Mouse (Mus musculus): Measurements from ENCODE around the gene Lamtor1. TPM values are rescaled to one million over a fixed set of nuclear protein-coding genes. Genes with fewer than 3 reads are reported as not detected.

Gene Lamtor1
- polyA plus RNA-seq, 2 experiments, result 154 to 176 TPM

DNA sequence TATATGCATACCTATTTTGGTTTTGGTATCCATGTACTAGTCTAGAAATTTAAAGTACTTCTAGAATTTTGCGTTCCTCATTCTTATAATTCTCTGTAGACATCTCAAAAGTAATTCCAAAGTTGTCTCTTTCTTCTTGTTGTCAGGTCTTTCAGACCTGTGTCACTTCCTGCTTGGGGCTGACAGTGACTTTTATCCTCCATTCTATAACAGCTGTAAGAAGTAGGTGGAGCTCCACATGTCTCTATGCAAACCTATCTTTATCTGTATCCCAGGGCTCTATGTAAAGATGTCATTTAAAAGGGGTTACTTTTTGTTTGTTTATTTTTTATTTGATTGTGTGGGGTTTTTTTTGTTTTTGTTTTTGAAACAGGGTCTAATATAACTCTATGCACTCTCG lies 57.9 kb downstream of the Lamtor1 start:
- H3K36me3 ChIP-seq (ENCODE audit: control insufficient read depth, insufficient read depth, low read length), result no peaks in the 10 kb centered on the region
- H3K4me2 ChIP-seq (replicated peaks; ENCODE audit: low read depth, low read length, severe bottlenecking), result no peak overlapping the region
- ATAC-seq (ENCODE audit: low FRiP score, low read depth), result no peak
- no peak overlapping the region for H3K4me3 ChIP-seq (replicated peaks; ENCODE audit: low read length)
- DNase-seq (ENCODE audit: low spot score), result no peak
- peaks cover 13% of the 10 kb centered on the region for H3K4me1 ChIP-seq (ENCODE audit: control insufficient read depth, insufficient read depth, low read length)
- no peaks in the 10 kb centered on the region for H3K27me3 ChIP-seq (ENCODE audit: control insufficient read depth, insufficient read depth, low read length)
- H3K9ac ChIP-seq (ENCODE audit: low read depth, low read length, severe bottlenecking), result no peak overlapping the region
- 93% methylated on average over 2 of the region's 2 CpGs for WGBS
- TF ChIP-seq POLR2A (IDR thresholded peaks at IDR 0.05; ENCODE audit: borderline replicate concordance, extremely low read depth, insufficient read depth, insufficient read length), result no peak
- no peak overlapping the region for H3K27ac ChIP-seq (replicated peaks; ENCODE audit: low read depth, low read length)
- H3K9me3 ChIP-seq (ENCODE audit: control insufficient read depth, low read length), result no peaks in the 10 kb centered on the region

DNA sequence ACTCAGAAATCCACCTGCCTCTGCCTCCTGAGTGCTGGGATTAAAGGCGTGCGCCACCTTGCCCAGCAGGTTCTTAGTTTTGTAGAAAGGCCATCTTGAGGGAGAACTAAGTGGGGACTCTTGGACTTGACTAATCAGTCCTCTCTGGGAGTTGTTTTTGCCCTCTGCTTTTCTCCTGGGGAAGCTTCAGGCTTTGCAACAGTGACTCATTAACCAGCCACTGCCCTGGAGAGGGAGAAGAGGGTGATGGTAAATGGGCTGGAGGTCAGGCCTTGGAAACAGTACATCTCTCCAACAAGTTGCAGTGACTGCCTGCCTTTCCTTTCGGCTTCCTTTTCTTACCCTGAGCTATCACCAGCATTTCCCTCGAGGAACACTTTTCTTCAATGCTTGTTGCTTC lies 58.8 kb downstream of the Lamtor1 start:
- 86% methylated on average over 4 of the region's 4 CpGs for WGBS
- Histone ChIP-seq H3K27ac (replicated peaks; ENCODE audit: low read depth, low read length) (no peak overlapping the region), H3K4me3 (replicated peaks; ENCODE audit: low read length) (no peak overlapping the region), H3K27me3 (ENCODE audit: control insufficient read depth, insufficient read depth, low read length) (no peaks in the 10 kb centered on the region), H3K4me2 (replicated peaks; ENCODE audit: low read depth, low read length, severe bottlenecking) (no peak overlapping the region), H3K9me3 (ENCODE audit: control insufficient read depth, low read length) (no peaks in the 10 kb centered on the region), H3K36me3 (ENCODE audit: control insufficient read depth, insufficient read depth, low read length) (no peaks in the 10 kb centered on the region), H3K4me1 (ENCODE audit: control insufficient read depth, insufficient read depth, low read length) (peaks cover 20% of the 10 kb centered on the region), H3K9ac (ENCODE audit: low read depth, low read length, severe bottlenecking) (no peak overlapping the region)
- DNase-seq (ENCODE audit: low spot score) (no peak), ATAC-seq (ENCODE audit: low FRiP score, low read depth) (no peak)
- no peak for TF ChIP-seq POLR2A (IDR thresholded peaks at IDR 0.05; ENCODE audit: borderline replicate concordance, extremely low read depth, insufficient read depth, insufficient read length)

GRCm38 (mm10) chr7:101965606-101966005 lies 59.9 kb downstream of the Lamtor1 start:
- no peak overlapping the region for H3K4me3 ChIP-seq (replicated peaks; ENCODE audit: low read length)
- H3K9ac ChIP-seq (ENCODE audit: low read depth, low read length, severe bottlenecking), result no peak overlapping the region
- no peaks in the 10 kb centered on the region for H3K36me3 ChIP-seq (ENCODE audit: control insufficient read depth, insufficient read depth, low read length)
- ATAC-seq (ENCODE audit: low FRiP score, low read depth), result no peak
- no peak for TF ChIP-seq POLR2A (IDR thresholded peaks at IDR 0.05; ENCODE audit: borderline replicate concordance, extremely low read depth, insufficient read depth, insufficient read length)
- no peak overlapping the region for H3K27ac ChIP-seq (replicated peaks; ENCODE audit: low read depth, low read length)
- WGBS, result 56% methylated on average over 2 of the region's 2 CpGs
- H3K4me2 ChIP-seq (replicated peaks; ENCODE audit: low read depth, low read length, severe bottlenecking), result no peak overlapping the region
- no peaks in the 10 kb centered on the region for H3K9me3 ChIP-seq (ENCODE audit: control insufficient read depth, low read length)
- H3K4me1 ChIP-seq (ENCODE audit: control insufficient read depth, insufficient read depth, low read length), result peaks cover 20% of the 10 kb centered on the region
- no peak for DNase-seq (ENCODE audit: low spot score)
- H3K27me3 ChIP-seq (ENCODE audit: control insufficient read depth, insufficient read depth, low read length), result no peaks in the 10 kb centered on the region

DNA sequence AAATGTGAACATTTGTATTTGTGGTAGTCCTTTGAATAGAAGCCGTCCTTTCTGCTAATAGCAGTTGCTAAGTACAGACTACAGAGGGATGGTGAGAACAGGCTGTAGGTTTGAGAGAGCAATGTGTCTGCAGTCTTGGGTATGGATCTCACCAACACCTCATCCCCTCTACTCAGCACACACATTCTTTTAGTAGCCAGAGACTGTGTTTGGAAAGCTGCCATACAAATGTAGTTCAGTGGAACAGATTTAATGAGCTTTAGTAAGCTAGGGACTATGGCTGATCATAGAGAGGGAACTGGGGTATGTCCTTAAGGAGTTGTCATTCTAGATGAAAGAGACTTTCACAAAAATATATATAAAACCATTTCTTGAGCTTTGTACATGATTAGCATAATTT lies 61.6 kb downstream of the Lamtor1 start:
- peak overlapping the region; percentile 20; the same call in 1 of the 2 replicates for H3K27ac ChIP-seq (replicated peaks; ENCODE audit: low read depth, low read length)
- 58% methylated on average over 1 of the region's 1 CpGs for WGBS
- H3K27me3 ChIP-seq (ENCODE audit: control insufficient read depth, insufficient read depth, low read length), result no peaks in the 10 kb centered on the region
- H3K9ac ChIP-seq (ENCODE audit: low read depth, low read length, severe bottlenecking), result no peak overlapping the region
- H3K4me1 ChIP-seq (ENCODE audit: control insufficient read depth, insufficient read depth, low read length), result peaks cover 27% of the 10 kb centered on the region
- no peaks in the 10 kb centered on the region for H3K36me3 ChIP-seq (ENCODE audit: control insufficient read depth, insufficient read depth, low read length)
- TF ChIP-seq POLR2A (IDR thresholded peaks at IDR 0.05; ENCODE audit: borderline replicate concordance, extremely low read depth, insufficient read depth, insufficient read length), result no peak
- no peak for ATAC-seq (ENCODE audit: low FRiP score, low read depth)
- H3K9me3 ChIP-seq (ENCODE audit: control insufficient read depth, low read length), result no peaks in the 10 kb centered on the region
- no peak overlapping the region for H3K4me3 ChIP-seq (replicated peaks; ENCODE audit: low read length)
- H3K4me2 ChIP-seq (replicated peaks; ENCODE audit: low read depth, low read length, severe bottlenecking), result no peak overlapping the region
- peak; percentile 42 for DNase-seq (ENCODE audit: low spot score)

GRCm38 (mm10) chr7:101968751-101969150 lies 63.0 kb downstream of the Lamtor1 start:
- no peak for ATAC-seq (ENCODE audit: low FRiP score, low read depth)
- H3K27ac ChIP-seq (replicated peaks; ENCODE audit: low read depth, low read length), result peak overlapping the region; percentile 100; the same call in 1 of the 2 replicates
- whole genome bisulfite sequencing, result 65% methylated on average over 2 of the region's 2 CpGs
- DNase-seq (ENCODE audit: low spot score), result no peak
- no peaks in the 10 kb centered on the region for H3K36me3 ChIP-seq (ENCODE audit: control insufficient read depth, insufficient read depth, low read length)
- no peak for TF ChIP-seq POLR2A (IDR thresholded peaks at IDR 0.05; ENCODE audit: borderline replicate concordance, extremely low read depth, insufficient read depth, insufficient read length)
- H3K27me3 ChIP-seq (ENCODE audit: control insufficient read depth, insufficient read depth, low read length), result no peaks in the 10 kb centered on the region
- no peak overlapping the region for H3K9ac ChIP-seq (ENCODE audit: low read depth, low read length, severe bottlenecking)
- H3K9me3 ChIP-seq (ENCODE audit: control insufficient read depth, low read length), result no peaks in the 10 kb centered on the region
- peak overlapping the region; percentile 69; the same call in 1 of the 2 replicates for H3K4me2 ChIP-seq (replicated peaks; ENCODE audit: low read depth, low read length, severe bottlenecking)
- H3K4me3 ChIP-seq (replicated peaks; ENCODE audit: low read length), result 0 out of 2 replicates have a peak overlapping the region, but pooled peaks have one; percentile 59
- H3K4me1 ChIP-seq (ENCODE audit: control insufficient read depth, insufficient read depth, low read length), result peaks cover 38% of the 10 kb centered on the region

Data from limb, embryonic 14.5 days (tissue).